ENCODE assay signal across 8 mouse cellular contexts in genomic region chr17:74020526-74021203, GRCm38 (mm10). TPM values are rescaled to one million over a fixed set of nuclear protein-coding genes. Genes with fewer than 3 reads are reported as not detected.
DNase-seq lines count a peak whose midpoint lies in the region; ATAC-seq lines count a peak whose summit lies in the region.

No protein-coding gene starts in this region.

- peak; percentile 76 for DNase-seq in Muller cell, postnatal 12 days (ENCODE audit: inconsistent ontology term)
- DNase-seq in cerebellum, adult 9-10 months, result peak; percentile 78
- peak; percentile 68 to 92 for DNase-seq in frontal cortex, adult 2 months (ENCODE audit: extremely low spot score in 1 of 2, low spot score in 1 of 2)
- peak; percentile 92 for DNase-seq in hindbrain, embryonic 11.5 days (ENCODE audit: low spot score)
- peak; percentile 82 for DNase-seq in layer of hippocampus, adult 9-11 months
- peak; percentile 94 for DNase-seq in lung, postnatal 36 days
- peak; percentile 94 for DNase-seq in retina, embryonic 14.5 days (ENCODE audit: low spot score)
- DNase-seq in thymus, postnatal 36 days, result peak; percentile 64 to 69

- no peak overlapping the region for H3K4me3 ChIP-seq in hindbrain, embryonic 11.5 days (ENCODE audit: low read depth, low read length)

- WGBS in hindbrain, embryonic 11.5 days, result 41% methylated on average over 8 of the region's 8 CpGs

- no peaks in the 10 kb centered on the region for H3K27me3 ChIP-seq in hindbrain, embryonic 11.5 days (ENCODE audit: control insufficient read depth, insufficient read depth, low read length)

- H3K9me3 ChIP-seq in hindbrain, embryonic 11.5 days (ENCODE audit: control insufficient read depth, low read length), result no peaks in the 10 kb centered on the region

- H3K4me2 ChIP-seq in hindbrain, embryonic 11.5 days (replicated peaks; ENCODE audit: low read depth, low read length), result no peak overlapping the region

- H3K36me3 ChIP-seq in hindbrain, embryonic 11.5 days (ENCODE audit: control insufficient read depth, insufficient read depth, low read length), result no peaks in the 10 kb centered on the region

- H3K4me1 ChIP-seq in hindbrain, embryonic 11.5 days (replicated peaks; ENCODE audit: control insufficient read depth, insufficient read depth, low read length), result no peaks in the 10 kb centered on the region

- no peak overlapping the region for H3K27ac ChIP-seq in hindbrain, embryonic 11.5 days (ENCODE audit: low read depth, low read length)

- no peak overlapping the region for H3K9ac ChIP-seq in hindbrain, embryonic 11.5 days (ENCODE audit: low read depth, low read length)

- peak; percentile 84; the same call in 1 of the 2 replicates for ATAC-seq in hindbrain, embryonic 11.5 days (ENCODE audit: low FRiP score)

RNA-seq across cellular contexts. Expression of gene Srd5a2, which starts 27.1 kb away (rescaled TPM):
- 0.16 and 0.57 TPM in 2 replicates for polyA plus RNA-seq in frontal cortex, adult 2 months (2012; rRNA removed)
- polyA plus RNA-seq in hindbrain, embryonic 11.5 days (2014; fragmentation: Nextera tagmentation; extraction: Ambion mirVana), result not detected in 2 replicates
